Mouse (Mus musculus) lung, adult 2 months (tissue): Measurements from ENCODE around the gene Ncoa5.

Experiments used
- CTCF ChIP-seq: fragments of 200-500 bp; IDR thresholded peaks from 2 replicates; pipeline ENCODE4 v1.5.1; 2011; ENCODE audit warnings: mild to moderate bottlenecking, low read length, control low read depth; ENCODE audit not compliant: insufficient read depth
- POLR2A ChIP-seq: fragments of 200-500 bp; IDR thresholded peaks from 2 replicates; pipeline ENCODE4 v1.6.1; 2011; ENCODE audit warnings: low read depth, mild to moderate bottlenecking, control low read depth, low read length, borderline replicate concordance; ENCODE audit errors: extremely low read depth

- TF ChIP-seq CTCF (no peak), POLR2A (no peak)
Observed at GRCm38 (mm10) chr2:164970631-164971196, 64.0 kb downstream of the Ncoa5 start.
